Mouse (Mus musculus) erythroblast, embryonic 14.5 days (primary cell): ENCODE measurements around the gene Rtn4rl2. TPM values are rescaled to one million over a fixed set of nuclear protein-coding genes. Genes with fewer than 3 reads are reported as not detected.

Experiments used
- H3K27me3 ChIP-seq: 2 replicates; pipeline ENCODE4 v1.6.1; 2012; ENCODE audit warnings: inconsistent platforms; ENCODE audit not compliant: control insufficient read depth
- H3K36me3 ChIP-seq: 2 replicates; pipeline ENCODE4 v1.6.1; 2012; ENCODE audit warnings: mild to moderate bottlenecking, inconsistent platforms; ENCODE audit not compliant: control insufficient read depth
- H3K4me1 ChIP-seq: 2 replicates; pipeline ENCODE4 v1.6.1; 2012; ENCODE audit warnings: inconsistent platforms; ENCODE audit not compliant: control insufficient read depth
- H3K4me3 ChIP-seq: replicated peaks from 2 replicates; pipeline ENCODE3; 2012; ENCODE audit warnings: moderate library complexity, mild to moderate bottlenecking, inconsistent platforms
- H3K9me3 ChIP-seq: 2 replicates; pipeline ENCODE4 v1.6.1; 2012; ENCODE audit warnings: low read length, inconsistent platforms, mixed read lengths; ENCODE audit not compliant: control insufficient read depth
- GATA1 ChIP-seq: IDR thresholded peaks from 2 replicates; pipeline ENCODE4 v1.6.1; 2012; ENCODE audit warnings: low read length, inconsistent platforms, mixed read lengths
- TAL1 ChIP-seq: IDR thresholded peaks from 3 replicates; pipeline ENCODE4 v1.6.1; 2012; ENCODE audit warnings: low read length, inconsistent platforms, mixed read lengths
- polyA plus RNA-seq: library from polyadenylated mRNA; stranded (reverse); fragments of >175 nt; gene quantifications from 2 replicates; pipeline ENCODE4 v1.2.3, GENCODE M21; 2012

The Rtn4rl2 gene
- polyA plus RNA-seq, 1 experiment = not detected

DNA sequence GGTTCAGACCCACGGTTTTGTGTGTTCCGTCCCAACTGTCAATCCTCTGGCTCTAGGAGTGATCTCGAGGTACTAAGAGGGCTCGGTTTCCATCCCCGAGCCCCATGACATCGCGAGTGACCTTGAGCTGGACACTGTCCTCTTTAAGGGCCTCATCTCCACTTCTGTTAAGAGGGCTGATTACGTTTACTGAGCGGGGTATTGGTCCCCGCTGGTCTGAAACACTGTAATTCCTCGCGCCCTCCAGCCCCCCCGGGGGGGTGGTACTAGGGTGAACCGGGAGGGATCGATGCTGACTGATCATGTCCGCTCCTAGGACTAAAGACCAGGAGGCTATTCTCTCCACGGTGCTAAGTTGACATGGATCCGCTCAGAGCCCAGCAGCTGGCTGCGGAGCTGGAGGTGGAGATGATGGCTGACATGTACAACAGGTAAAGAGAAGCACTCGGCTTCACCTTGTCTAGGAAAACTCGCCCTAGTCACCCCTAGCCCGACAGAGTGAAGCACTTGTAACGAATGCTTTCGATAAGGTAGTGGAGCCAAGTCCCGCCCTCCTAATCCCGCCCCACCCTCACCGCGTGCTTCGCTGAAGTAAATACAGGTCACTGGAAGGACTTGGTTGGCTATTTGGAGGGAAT is 59.1 kb downstream of the Rtn4rl2 start:
- Histone ChIP-seq H3K36me3 (peaks cover 40% of the 10 kb centered on the region), H3K9me3 (peaks cover 4% of the 10 kb centered on the region), H3K4me1 (peaks cover 78% of the 10 kb centered on the region), H3K27me3 (peaks cover 30% of the 10 kb centered on the region), H3K4me3 (peak overlapping the region; percentile 88)
- TF ChIP-seq GATA1 (peak; percentile 46), TAL1 (no peak)

GRCm38 (mm10) chr2:84826488-84827282 is 59.8 kb downstream of the Rtn4rl2 start, which contains the start of gene Timm10:
TSS of gene Timm10 (plus strand) at chr2:84826997.
- Histone ChIP-seq H3K27me3 (peaks cover 37% of the 10 kb centered on the region), H3K9me3 (peaks cover 4% of the 10 kb centered on the region), H3K4me3 (peak within 1 kb of the TSS; percentile 88), H3K36me3 (peaks cover 35% of the 10 kb centered on the region), H3K4me1 (peaks cover 78% of the 10 kb centered on the region)
- TF ChIP-seq GATA1 (no peak), TAL1 (no peak)

- peaks cover 72% of the 10 kb centered on the region for H3K27me3 ChIP-seq
- H3K36me3 ChIP-seq = peaks cover 3% of the 10 kb centered on the region
- peaks cover under 1% of the 10 kb centered on the region for H3K9me3 ChIP-seq
- H3K4me1 ChIP-seq = peaks cover 62% of the 10 kb centered on the region
- TF ChIP-seq TAL1 (no peak), GATA1 (no peak)
- H3K4me3 ChIP-seq = no peak overlapping the region
Measured at GRCm38 (mm10) chr2:84823237-84823636, 63.3 kb downstream of the Rtn4rl2 start.

DNA sequence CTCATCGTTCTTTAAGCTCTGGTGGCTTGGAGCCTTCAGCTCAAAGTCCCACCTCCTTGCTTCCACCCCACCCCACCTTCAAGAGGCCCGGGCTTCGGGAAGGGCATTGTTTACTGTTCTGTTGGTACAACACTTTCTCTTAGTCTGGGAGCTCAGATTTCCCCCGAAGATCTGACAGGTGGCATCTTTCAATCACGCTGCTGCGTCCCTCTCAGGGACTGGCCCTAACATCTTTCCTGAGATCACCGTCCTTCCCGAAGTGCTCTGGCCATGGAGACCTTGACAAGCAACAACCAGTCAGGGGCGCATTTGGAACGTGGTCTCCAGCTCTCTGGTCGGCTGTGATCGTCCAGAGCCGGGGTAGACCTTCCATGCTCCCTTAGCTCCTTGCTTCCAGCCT is 64.0 kb downstream of the Rtn4rl2 start, which contains the start of gene Smtnl1:
Gene Smtnl1 (minus strand): TSS at position 101 of the 400 bp plus-strand sequence.
- no peak within 1 kb of the TSS for H3K4me3 ChIP-seq
- TF ChIP-seq GATA1 = no peak
- TF ChIP-seq TAL1 = no peak
- H3K9me3 ChIP-seq = peaks cover 7% of the 10 kb centered on the region
- peaks cover 78% of the 10 kb centered on the region for H3K27me3 ChIP-seq
- H3K36me3 ChIP-seq = no peaks in the 10 kb centered on the region; the same call in 1 of the 2 replicates
- H3K4me1 ChIP-seq = peaks cover 62% of the 10 kb centered on the region

Other genes starting within 250 kb of the Rtn4rl2 start
- 0.23 and 0.29 TPM in 2 replicates for gene Ctnnd1, start 235.9 kb downstream of the Rtn4rl2 start, polyA plus RNA-seq
- gene Btbd18, start 227.6 kb downstream of the Rtn4rl2 start, polyA plus RNA-seq = not detected in 2 replicates
- 19.5 and 22.6 TPM in 2 replicates for gene Selenoh, start 215.9 kb downstream of the Rtn4rl2 start, polyA plus RNA-seq
- gene Gm28635, start 208.7 kb downstream of the Rtn4rl2 start, polyA plus RNA-seq = not detected in 2 replicates
- gene Med19, start 208.3 kb downstream of the Rtn4rl2 start, polyA plus RNA-seq = 3.0 and 3.1 TPM in 2 replicates
- gene Tmx2, start 207.6 kb downstream of the Rtn4rl2 start, polyA plus RNA-seq = 0.56 and 0.83 TPM in 2 replicates
- gene Zdhhc5, start 171.5 kb downstream of the Rtn4rl2 start, polyA plus RNA-seq = 5.5 and 5.9 TPM in 2 replicates
- 0.18 and 0.22 TPM in 2 replicates for gene Clp1, start 159.4 kb downstream of the Rtn4rl2 start, polyA plus RNA-seq
- gene Ypel4, start 152.7 kb downstream of the Rtn4rl2 start, polyA plus RNA-seq = 145 and 156 TPM in 2 replicates
- 0.10 and 0.76 TPM in 2 replicates for gene Gm19426, start 143.1 kb downstream of the Rtn4rl2 start, polyA plus RNA-seq
- not detected in 2 replicates for gene Serping1, start 111.3 kb downstream of the Rtn4rl2 start, polyA plus RNA-seq
- gene Ube2l6, start 87.9 kb downstream of the Rtn4rl2 start, polyA plus RNA-seq = 9.9 and 22.9 TPM in 2 replicates
- 0.08 and 0.09 TPM in 2 replicates for gene Smtnl1, start 64.1 kb downstream of the Rtn4rl2 start, polyA plus RNA-seq
- 0.90 and 0.99 TPM in 2 replicates for gene Timm10, start 59.7 kb downstream of the Rtn4rl2 start, polyA plus RNA-seq
- gene Slc43a1, start 47.9 kb downstream of the Rtn4rl2 start, polyA plus RNA-seq = 20.3 and 29.2 TPM in 2 replicates
- 7.1 and 8.4 TPM in 2 replicates for gene Slc43a3, start 49.9 kb upstream of the Rtn4rl2 start, polyA plus RNA-seq
- 0.11 TPM in 1 of 2 replicates, not detected in the other for gene Prg2, start 93.8 kb upstream of the Rtn4rl2 start, polyA plus RNA-seq
- 0.04 TPM in 1 of 2 replicates, not detected in the other for gene Prg3, start 101.5 kb upstream of the Rtn4rl2 start, polyA plus RNA-seq
- gene Ssrp1, start 150.5 kb upstream of the Rtn4rl2 start, polyA plus RNA-seq = 10.0 and 10.9 TPM in 2 replicates
- not detected in 2 replicates for gene P2rx3, start 150.8 kb upstream of the Rtn4rl2 start, polyA plus RNA-seq
- gene Tnks1bp1, start 161.3 kb upstream of the Rtn4rl2 start, polyA plus RNA-seq = 0.11 and 0.17 TPM in 2 replicates
- not detected in 2 replicates for gene Aplnr, start 249.5 kb upstream of the Rtn4rl2 start, polyA plus RNA-seq